Mouse (Mus musculus) lung, adult 2 months (tissue): ENCODE data around the gene Adcyap1r1.

Source experiments
- CTCF ChIP-seq: fragments of 200-500 bp; IDR thresholded peaks from 2 replicates; pipeline ENCODE4 v1.5.1; 2011; ENCODE audit warnings: mild to moderate bottlenecking, low read length, control low read depth; ENCODE audit not compliant: insufficient read depth
- POLR2A ChIP-seq: fragments of 200-500 bp; IDR thresholded peaks from 2 replicates; pipeline ENCODE4 v1.6.1; 2011; ENCODE audit warnings: low read depth, mild to moderate bottlenecking, control low read depth, low read length, borderline replicate concordance; ENCODE audit errors: extremely low read depth

- TF ChIP-seq CTCF (no peak), POLR2A (no peak)
Observed at GRCm38 (mm10) chr6:55520237-55521095, 68.7 kb downstream of the Adcyap1r1 start.
